In genomic region chr1:74901686-74902085, GRCm38 (mm10) we compare ENCODE assay signal across 8 mouse cellular contexts. TPM values are rescaled to one million over a fixed set of nuclear protein-coding genes. Genes with fewer than 3 reads are reported as not detected.
DNase-seq lines count a peak whose midpoint lies in the region; ATAC-seq and TF ChIP-seq lines count a peak whose summit lies in the region.
"Had no signal": no experiment of that assay in that cellular context is flagged by ENCODE, and none has a peak within 500 bp of the region (broad histone marks: within the 10 kb centered on the region; RNA-seq: fewer than 3 reads in every experiment).

No protein-coding gene starts in this region.

- no peak overlapping the region for H3K4me2 ChIP-seq in liver, embryonic 12.5 days
- H3K4me2 ChIP-seq: liver, embryonic 13.5 days had no signal

- DNase-seq in liver (peak; percentile 57), MEL (ENCODE audit: low read depth, low spot score) (peak; percentile 64)
- peak; percentile 67 to 72 for DNase-seq in adrenal gland, postnatal 36 days
- DNase-seq in forelimb bud, embryonic 11.5 days (ENCODE audit: low read depth, low spot score), result peak; percentile 56
- DNase-seq in lung, adult 18-20 months, result peak; percentile 42 to 52
- DNase-seq in thymus, postnatal 0 days (ENCODE audit: low spot score), result peak; percentile 32
- DNase-seq: liver, embryonic 13.5 days had no signal

- no peak for TF ChIP-seq EP300 in MEL (IDR thresholded peaks at IDR 0.05; ENCODE audit: low read depth in 1 of 2, low read length in 2 of 2)

- H3K4me3 ChIP-seq in liver, embryonic 12.5 days, result no peak overlapping the region
- H3K4me3 ChIP-seq in MEL (ENCODE audit: control insufficient read depth in 1 of 2, insufficient read depth in 1 of 2, low read depth in 2 of 2, low read length in 2 of 2), result no peak overlapping the region
- H3K4me3 ChIP-seq: liver, embryonic 13.5 days had no signal

- H3K27ac ChIP-seq in liver, embryonic 12.5 days, result no peak overlapping the region
- H3K27ac ChIP-seq in MEL (ENCODE audit: control insufficient read depth, low read depth, low read length), result no peak overlapping the region
- H3K27ac ChIP-seq: liver, embryonic 13.5 days had no signal

- H3K27me3 ChIP-seq in liver, embryonic 12.5 days (replicated peaks), result peaks cover 95% of the 10 kb centered on the region
- no peaks in the 10 kb centered on the region for H3K27me3 ChIP-seq in MEL (ENCODE audit: control insufficient read depth in 1 of 2, insufficient read depth in 2 of 2, low read length in 2 of 2)

- TF ChIP-seq CTCF in MEL (IDR thresholded peaks at IDR 0.05 in 2 of 3, conservative IDR thresholded peaks at IDR 0.05 in 1 of 3; ENCODE audit: control insufficient read depth in 1 of 3, insufficient read depth in 1 of 3, low read depth in 2 of 3, low read length in 3 of 3, poor library complexity in 1 of 3, severe bottlenecking in 1 of 3), result peak; percentile 58 to 66 (median 58)

- ATAC-seq in liver, embryonic 12.5 days, result no peak

- 2% methylated on average over 3 of the region's 3 CpGs for WGBS in liver, embryonic 12.5 days (ENCODE audit: insufficient replicate concordance)

- no peaks in the 10 kb centered on the region for H3K9me3 ChIP-seq in liver, embryonic 12.5 days (replicated peaks)
- no peaks in the 10 kb centered on the region for H3K9me3 ChIP-seq in MEL (replicated peaks; ENCODE audit: insufficient read depth, low read length)
- H3K9me3 ChIP-seq: liver, embryonic 13.5 days had no signal

- no peaks in the 10 kb centered on the region for H3K79me2 ChIP-seq in MEL (ENCODE audit: control insufficient read depth, insufficient read depth, low read length, poor library complexity)

- TF ChIP-seq POLR2A in MEL (IDR thresholded peaks at IDR 0.05; ENCODE audit: control insufficient read depth in 1 of 2, insufficient read depth in 1 of 2, low read depth in 1 of 2, low read length in 2 of 2, poor library complexity in 1 of 2), result no peak

- H3K36me3 ChIP-seq in liver, embryonic 12.5 days, result no peaks in the 10 kb centered on the region
- no peaks in the 10 kb centered on the region for H3K36me3 ChIP-seq in MEL (ENCODE audit: control insufficient read depth in 1 of 2, insufficient read depth in 2 of 2, low read length in 2 of 2)
- H3K36me3 ChIP-seq: liver, embryonic 13.5 days had no signal

- peak; percentile 7 for TF ChIP-seq RAD21 in MEL (IDR thresholded peaks at IDR 0.05; ENCODE audit: low read depth, low read length)

- no peak overlapping the region for H3K9ac ChIP-seq in liver, embryonic 12.5 days
- H3K9ac ChIP-seq in MEL (ENCODE audit: control insufficient read depth, low read depth, low read length, poor library complexity, severe bottlenecking), result no peak overlapping the region
- H3K9ac ChIP-seq: liver, embryonic 13.5 days had no signal

- 0 out of 2 replicates have a peak, but pooled peaks cover 11% of the 10 kb centered on the region for H3K4me1 ChIP-seq in liver, embryonic 12.5 days
- no peaks in the 10 kb centered on the region for H3K4me1 ChIP-seq in MEL (ENCODE audit: control insufficient read depth in 1 of 2, insufficient read depth in 2 of 2, low read length in 2 of 2)

TF ChIP-seq in MEL, 35 proteins besides CTCF, POLR2A, EP300 and RAD21:
- TF ChIP-seq SMC3 (IDR thresholded peaks at IDR 0.05; ENCODE audit: low read depth, low read length) (peak; percentile 40), TCF12 (IDR thresholded peaks at IDR 0.05; ENCODE audit: low read depth, low read length) (no peak)

RNA-seq across cellular contexts. Expression of gene Cryba2, which starts 8.7 kb away (rescaled TPM):
- not detected in 2 replicates for polyA plus RNA-seq in liver, embryonic 12.5 days (2016; fragmentation: Nextera tagmentation; extraction: Ambion mirVana)
- total RNA-seq in MEL (2012; rRNA removed), result not detected in 2 replicates
- polyA plus RNA-seq in MEL (2012; ENCODE audit: insufficient read depth in 1 of 2, insufficient read length in 2 of 2, low read depth in 1 of 2, low replicate concordance in 2 of 2, missing spikeins in 1 of 2), result not detected
- under 1 TPM in 1 of 2 experiments, not detected in 1; 0.56 TPM for total RNA-seq in adrenal gland, postnatal 36 days (2021)
- 0.37 and 1.1 TPM in 2 replicates for polyA plus RNA-seq in thymus, postnatal 0 days (2015; fragmentation: Nextera tagmentation; extraction: Ambion mirVana)
- polyA plus RNA-seq: liver, embryonic 13.5 days had no signal

RNA-seq across cellular contexts. Expression of gene Fev, which starts 16.5 kb away (rescaled TPM):
- 0.29 and 0.36 TPM in 2 replicates for polyA plus RNA-seq in liver, embryonic 12.5 days (2016; fragmentation: Nextera tagmentation; extraction: Ambion mirVana)
- total RNA-seq in MEL (2012; rRNA removed), result not detected in 2 replicates
- not detected for polyA plus RNA-seq in MEL (2012; ENCODE audit: insufficient read depth in 1 of 2, insufficient read length in 2 of 2, low read depth in 1 of 2, low replicate concordance in 2 of 2, missing spikeins in 1 of 2)
- 1 to 10 TPM in 1 of 2 experiments, under 1 TPM in 1; 0.93 to 1.1 TPM for total RNA-seq in adrenal gland, postnatal 36 days (2021)
- polyA plus RNA-seq in thymus, postnatal 0 days (2015; fragmentation: Nextera tagmentation; extraction: Ambion mirVana), result not detected in 2 replicates

RNA-seq across cellular contexts. Expression of gene Cfap65, which starts 33.7 kb away (rescaled TPM):
- not detected in 2 replicates for polyA plus RNA-seq in liver, embryonic 12.5 days (2016; fragmentation: Nextera tagmentation; extraction: Ambion mirVana)
- total RNA-seq in MEL (2012; rRNA removed), result not detected in 2 replicates
- polyA plus RNA-seq in MEL (2012; ENCODE audit: insufficient read depth in 1 of 2, insufficient read length in 2 of 2, low read depth in 1 of 2, low replicate concordance in 2 of 2, missing spikeins in 1 of 2), result not detected
- not detected for total RNA-seq in adrenal gland, postnatal 36 days (2021)
- polyA plus RNA-seq in thymus, postnatal 0 days (2015; fragmentation: Nextera tagmentation; extraction: Ambion mirVana), result 0.04 and 0.08 TPM in 2 replicates
- polyA plus RNA-seq: liver, embryonic 13.5 days had no signal

RNA-seq across cellular contexts. Expression of gene Cdk5r2, which starts 47.0 kb away (rescaled TPM):
- polyA plus RNA-seq in liver, embryonic 12.5 days (2016; fragmentation: Nextera tagmentation; extraction: Ambion mirVana), result not detected in 2 replicates
- not detected in 2 replicates for total RNA-seq in MEL (2012; rRNA removed)
- polyA plus RNA-seq in MEL (2012; ENCODE audit: insufficient read depth in 1 of 2, insufficient read length in 2 of 2, low read depth in 1 of 2, low replicate concordance in 2 of 2, missing spikeins in 1 of 2), result not detected
- 1 to 10 TPM; 2.8 to 3.5 TPM for total RNA-seq in adrenal gland, postnatal 36 days (2021)
- polyA plus RNA-seq in thymus, postnatal 0 days (2015; fragmentation: Nextera tagmentation; extraction: Ambion mirVana), result not detected in 2 replicates
- polyA plus RNA-seq: liver, embryonic 13.5 days had no signal

RNA-seq across cellular contexts. Expression of gene Ihh, which starts 49.8 kb away (rescaled TPM):
- 2.9 and 3.0 TPM in 2 replicates for polyA plus RNA-seq in liver, embryonic 12.5 days (2016; fragmentation: Nextera tagmentation; extraction: Ambion mirVana)
- total RNA-seq in MEL (2012; rRNA removed), result 0.04 TPM in 1 of 2 replicates, not detected in the other
- under 1 TPM in 1 of 2 experiments, not detected in 1; 0.07 TPM for polyA plus RNA-seq in MEL (2012; ENCODE audit: insufficient read depth in 1 of 2, insufficient read length in 2 of 2, low read depth in 1 of 2, low replicate concordance in 2 of 2, missing spikeins in 1 of 2)
- total RNA-seq in adrenal gland, postnatal 36 days (2021), result not detected
- 0.21 and 0.22 TPM in 2 replicates for polyA plus RNA-seq in thymus, postnatal 0 days (2015; fragmentation: Nextera tagmentation; extraction: Ambion mirVana)
